Mouse (Mus musculus): ENCODE results near the gene Prss47.

DNA sequence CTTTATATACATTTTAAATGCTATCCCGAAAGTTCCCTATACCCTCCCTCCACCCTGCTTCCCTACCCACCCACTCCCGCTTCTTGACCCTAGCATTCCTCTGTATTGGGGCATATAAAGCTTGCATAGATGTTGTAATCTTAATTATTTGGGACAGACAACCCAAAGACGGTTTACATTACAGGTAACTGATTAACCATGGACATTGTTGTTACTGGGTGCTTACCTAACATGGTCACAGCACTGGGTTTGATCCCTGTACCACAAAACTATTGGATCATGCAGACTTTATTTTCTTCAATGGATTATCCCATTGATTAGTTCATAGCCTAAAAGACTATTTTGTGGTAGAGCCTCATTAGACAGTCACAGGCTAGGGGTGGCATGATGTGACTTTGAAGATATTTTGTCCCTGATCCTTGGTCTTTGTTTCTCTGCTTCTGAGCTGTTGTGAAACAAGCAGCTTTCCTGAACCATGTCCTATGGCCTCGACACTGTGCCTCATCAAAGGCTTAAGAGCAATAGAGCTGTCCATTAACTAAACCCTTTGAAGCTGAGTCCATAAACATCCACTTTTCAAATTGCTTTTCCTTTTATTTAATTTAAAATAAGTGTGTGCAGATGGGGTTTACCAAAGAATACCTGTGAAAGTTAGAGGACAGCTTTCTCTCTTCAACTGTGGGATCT is 41.4 kb downstream of the Prss47 start:
- no peak for TF ChIP-seq POLR2A (IDR thresholded peaks at IDR 0.05; ENCODE audit: low read depth, low read length)
- no peak for TF ChIP-seq CTCF (IDR thresholded peaks at IDR 0.05; ENCODE audit: borderline replicate concordance, insufficient read depth, low read length)
